Mouse (Mus musculus) stomach, postnatal 0 days (tissue): ENCODE data around the gene Noct. TPM values are rescaled to one million over a fixed set of nuclear protein-coding genes. Genes with fewer than 3 reads are reported as not detected.

ENCODE experiments used
- ATAC-seq: fragments of 200-750 bp; cut with Nextera tagmentation; 2 replicates; pipeline ENCODE4 v1.8.0; 2017; ENCODE audit not compliant: low FRiP score, low TSS enrichment
- DNase-seq: peaks from one replicate; pipeline ENCODE4 v3.0.0-alpha.2; 2016; ENCODE audit warnings: low spot score
- H3K27ac ChIP-seq: fragments of 300-500 bp; sonication (generic); replicated peaks from 2 replicates; pipeline ENCODE4 v1.5.1; 2014; ENCODE audit warnings: mild to moderate bottlenecking, control low read depth
- H3K27me3 ChIP-seq: fragments of 300-500 bp; sonication (generic); 2 replicates; pipeline ENCODE4 v1.6.1; 2014; ENCODE audit warnings: low read length; ENCODE audit not compliant: control insufficient read depth, insufficient read depth
- H3K36me3 ChIP-seq: fragments of 300-500 bp; sonication (generic); 2 replicates; pipeline ENCODE4 v1.6.1; 2014; ENCODE audit warnings: low read length, mixed read lengths; ENCODE audit not compliant: control insufficient read depth, insufficient read depth
- H3K4me1 ChIP-seq: fragments of 300-500 bp; sonication (generic); replicated peaks from 2 replicates; pipeline ENCODE4 v1.6.1; 2014; ENCODE audit warnings: antibody characterized with exemption; ENCODE audit not compliant: control insufficient read depth, insufficient read depth
- H3K4me2 ChIP-seq: fragments of 300-500 bp; sonication (generic); replicated peaks from 2 replicates; pipeline ENCODE4 v1.6.1; 2014; ENCODE audit warnings: low read depth, mild to moderate bottlenecking, control low read depth, moderate library complexity
- H3K4me3 ChIP-seq: fragments of 300-500 bp; sonication (generic); 2 replicates; pipeline ENCODE4 v1.5.1; 2014; ENCODE audit warnings: low read depth, low read length, control low read depth
- H3K9ac ChIP-seq: fragments of 300-500 bp; sonication (generic); 2 replicates; pipeline ENCODE4 v1.6.1; 2014; ENCODE audit warnings: mild to moderate bottlenecking, low read length, control low read depth, mixed read lengths
- H3K9me3 ChIP-seq: fragments of 300-500 bp; sonication (generic); 2 replicates; pipeline ENCODE4 v1.6.1; 2016; ENCODE audit warnings: low read length; ENCODE audit not compliant: control insufficient read depth
- CTCF ChIP-seq: IDR thresholded peaks from 2 replicates; pipeline ENCODE4 v1.5.1; 2016; ENCODE audit warnings: antibody characterized with exemption, low read depth, mild to moderate bottlenecking, moderate library complexity
- EP300 ChIP-seq: optimal IDR thresholded peaks from 2 replicates; pipeline ENCODE3; 2016; ENCODE audit warnings: antibody characterized with exemption
- WGBS: fragments of 180-500 bp; shearing (Covaris S2); extraction: QIAGEN DNeasy Blood & Tissue Kit; methylation state at CpG from one replicate; pipeline ENCODE4 v1.1.7; 2014; 5-methylcytosine and 5-hydroxymethylcytosine counted together
- polyA plus RNA-seq: library from polyadenylated mRNA; unstranded; fragments of >200 nt; fragmentation: Nextera tagmentation; extraction: Ambion mirVana; gene quantifications from 2 replicates; pipeline ENCODE4 v1.2.1, GENCODE M21; 2015

Noct gene
- polyA plus RNA-seq, 1 experiment from 2014 or later: 7.5 TPM

DNA sequence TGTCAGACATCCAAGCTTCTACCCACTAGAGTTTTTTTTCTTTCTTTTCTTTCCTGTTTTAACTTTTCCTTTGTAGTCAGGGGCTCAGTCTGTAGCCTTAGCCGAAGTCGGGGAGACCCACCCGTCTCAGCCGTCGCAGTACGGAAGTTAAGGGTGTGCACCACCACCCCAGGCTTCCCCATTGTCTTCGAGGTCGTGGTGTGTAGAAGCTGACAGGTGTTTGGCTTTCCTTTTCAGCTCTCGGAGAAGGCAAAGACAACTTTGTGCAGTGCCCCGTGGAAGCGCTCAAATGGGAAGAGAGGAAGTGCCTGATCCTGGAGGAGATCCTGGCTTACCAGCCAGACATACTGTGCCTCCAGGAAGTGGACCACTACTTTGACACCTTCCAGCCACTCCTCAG lies 25.2 kb downstream of the Noct start:
- no peaks in the 10 kb centered on the region for H3K9me3 ChIP-seq
- ATAC-seq (peak; percentile 9; the same call in 1 of the 2 replicates), DNase-seq (no peak)
- H3K4me2 ChIP-seq: no peak overlapping the region
- no peaks in the 10 kb centered on the region for H3K27me3 ChIP-seq
- peaks cover 15% of the 10 kb centered on the region; the same call in 1 of the 2 replicates for H3K36me3 ChIP-seq
- no peaks in the 10 kb centered on the region for H3K4me1 ChIP-seq
- TF ChIP-seq CTCF (no peak), EP300 (no peak)
- H3K27ac ChIP-seq: no peak overlapping the region
- no peak overlapping the region for H3K9ac ChIP-seq
- H3K4me3 ChIP-seq: no peak overlapping the region
- WGBS: 81% methylated on average over 11 of the region's 11 CpGs

- WGBS: 95% methylated on average over 13 of the region's 13 CpGs
- no peaks in the 10 kb centered on the region for H3K9me3 ChIP-seq
- no peaks in the 10 kb centered on the region for H3K27me3 ChIP-seq
- H3K27ac ChIP-seq: no peak overlapping the region
- H3K4me1 ChIP-seq: no peaks in the 10 kb centered on the region
- peaks cover 17% of the 10 kb centered on the region; the same call in 1 of the 2 replicates for H3K36me3 ChIP-seq
- H3K4me3 ChIP-seq: no peak overlapping the region
- H3K4me2 ChIP-seq: no peak overlapping the region
- no peak for TF ChIP-seq EP300
- no peak for TF ChIP-seq CTCF
- DNase-seq (no peak), ATAC-seq (0 out of 2 replicates have a peak, but pooled peaks have one; percentile 6)
- no peak overlapping the region for H3K9ac ChIP-seq
Observed at GRCm38 (mm10) chr3:51249866-51250265, 25.6 kb downstream of the Noct start.

DNA sequence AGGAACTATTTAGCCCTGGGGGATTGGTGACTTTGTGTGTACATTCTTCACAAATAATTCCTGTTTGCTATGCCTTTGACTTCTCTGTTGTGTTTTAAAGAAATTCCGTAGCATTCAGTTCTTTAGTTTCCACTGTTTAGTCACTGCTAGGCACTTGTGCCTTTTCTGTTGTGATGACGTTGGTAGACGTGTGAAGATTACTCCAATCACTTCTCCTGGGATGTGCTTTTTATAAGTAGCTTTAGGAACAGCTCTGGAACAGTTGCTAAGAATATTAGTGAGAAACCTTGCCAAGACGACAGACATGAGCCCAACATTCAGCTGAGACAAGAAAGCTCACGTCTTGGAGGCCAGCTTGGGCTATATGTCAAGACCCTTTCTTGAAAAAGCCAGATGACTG lies 26.8 kb downstream of the Noct start:
- H3K4me2 ChIP-seq: no peak overlapping the region
- WGBS: 65% methylated on average over 5 of the region's 5 CpGs
- no peaks in the 10 kb centered on the region for H3K9me3 ChIP-seq
- ATAC-seq: no peak
- H3K4me3 ChIP-seq: no peak overlapping the region
- TF ChIP-seq EP300: no peak
- TF ChIP-seq CTCF: no peak
- H3K36me3 ChIP-seq: peaks cover 19% of the 10 kb centered on the region; the same call in 1 of the 2 replicates
- no peak overlapping the region for H3K27ac ChIP-seq
- no peak overlapping the region for H3K9ac ChIP-seq
- DNase-seq: no peak
- H3K4me1 ChIP-seq: no peaks in the 10 kb centered on the region
- no peaks in the 10 kb centered on the region for H3K27me3 ChIP-seq

- WGBS: 96% methylated on average over 1 of the region's 1 CpGs
- ATAC-seq: no peak
- DNase-seq: no peak
- TF ChIP-seq CTCF (no peak), EP300 (no peak)
- Histone ChIP-seq H3K4me2 (no peak overlapping the region), H3K4me1 (no peaks in the 10 kb centered on the region), H3K9ac (no peak overlapping the region), H3K27me3 (no peaks in the 10 kb centered on the region), H3K27ac (no peak overlapping the region), H3K9me3 (no peaks in the 10 kb centered on the region), H3K4me3 (no peak overlapping the region), H3K36me3 (peaks cover 30% of the 10 kb centered on the region)
Observed at GRCm38 (mm10) chr3:51252223-51252622, 28.0 kb downstream of the Noct start.

GRCm38 (mm10) chr3:51252689-51253402 lies 28.6 kb downstream of the Noct start:
- no peak for DNase-seq
- Histone ChIP-seq H3K4me2 (no peak overlapping the region), H3K36me3 (peaks cover 30% of the 10 kb centered on the region), H3K27me3 (no peaks in the 10 kb centered on the region), H3K4me1 (no peaks in the 10 kb centered on the region), H3K4me3 (no peak overlapping the region), H3K27ac (no peak overlapping the region), H3K9me3 (no peaks in the 10 kb centered on the region), H3K9ac (no peak overlapping the region)
- ATAC-seq: no peak
- 84% methylated on average over 12 of the region's 12 CpGs for WGBS
- TF ChIP-seq EP300: no peak
- TF ChIP-seq CTCF: no peak

GRCm38 (mm10) chr3:51254784-51255183 lies 30.5 kb downstream of the Noct start:
- Histone ChIP-seq H3K9me3 (no peaks in the 10 kb centered on the region), H3K27ac (no peak overlapping the region), H3K4me2 (no peak overlapping the region), H3K9ac (no peak overlapping the region), H3K36me3 (peaks cover 35% of the 10 kb centered on the region), H3K4me1 (no peaks in the 10 kb centered on the region), H3K27me3 (no peaks in the 10 kb centered on the region), H3K4me3 (no peak overlapping the region)
- 88% methylated on average over 7 of the region's 7 CpGs for WGBS
- DNase-seq: no peak
- TF ChIP-seq CTCF (no peak), EP300 (no peak)
- ATAC-seq: 0 out of 2 replicates have a peak, but pooled peaks have one; percentile 15
